Mouse (Mus musculus): ENCODE data around the gene Il10rb.
"Not testable (repeated sequence)": the region's sequence is repeated elsewhere in the genome, so short reads cannot be mapped to it uniquely, and the experiment has no call there.

Il10rb gene

GRCm38 (mm10) chr16:91416357-91416756 is 10.4 kb downstream of the Il10rb start:
- no peak for DNase-seq (ENCODE audit: extremely low spot score)

GRCm38 (mm10) chr16:91416938-91417337 is 11.0 kb downstream of the Il10rb start:
- no peak for DNase-seq (ENCODE audit: extremely low spot score)

GRCm38 (mm10) chr16:91418531-91418930 is 12.6 kb downstream of the Il10rb start:
- no peak for DNase-seq (ENCODE audit: extremely low spot score)

GRCm38 (mm10) chr16:91425816-91426215 is 19.9 kb downstream of the Il10rb start:
- no peak for DNase-seq (ENCODE audit: extremely low spot score)

- no peak for DNase-seq (ENCODE audit: extremely low spot score)
These were observed 20.6 kb downstream of the Il10rb start for GRCm38 (mm10) chr16:91426586-91426985.

- no peak for DNase-seq (ENCODE audit: extremely low spot score)
These were observed 21.5 kb downstream of the Il10rb start for GRCm38 (mm10) chr16:91427461-91427860.

GRCm38 (mm10) chr16:91428259-91428865 is 22.4 kb downstream of the Il10rb start:
- DNase-seq (ENCODE audit: extremely low spot score): no peak

GRCm38 (mm10) chr16:91432720-91433328 is 26.9 kb downstream of the Il10rb start:
- DNase-seq (ENCODE audit: extremely low spot score): no peak

- DNase-seq (ENCODE audit: extremely low spot score): no peak
These were observed 27.5 kb downstream of the Il10rb start for GRCm38 (mm10) chr16:91433329-91433933.

GRCm38 (mm10) chr16:91434119-91434518 is 28.2 kb downstream of the Il10rb start:
- DNase-seq (ENCODE audit: extremely low spot score): no peak

GRCm38 (mm10) chr16:91438081-91438480 is 32.1 kb downstream of the Il10rb start:
- DNase-seq (ENCODE audit: extremely low spot score): no peak

GRCm38 (mm10) chr16:91438599-91438998 is 32.6 kb downstream of the Il10rb start:
- not testable (repeated sequence) for DNase-seq (ENCODE audit: extremely low spot score)

GRCm38 (mm10) chr16:91441366-91441765 is 35.4 kb downstream of the Il10rb start:
- DNase-seq (ENCODE audit: extremely low spot score): no peak

GRCm38 (mm10) chr16:91441811-91442240 is 35.9 kb downstream of the Il10rb start:
- no peak for DNase-seq (ENCODE audit: extremely low spot score)

- no peak for DNase-seq (ENCODE audit: extremely low spot score)
These were observed 36.5 kb downstream of the Il10rb start for GRCm38 (mm10) chr16:91442446-91442845.

GRCm38 (mm10) chr16:91443211-91443611 is 37.2 kb downstream of the Il10rb start:
- DNase-seq (ENCODE audit: extremely low spot score): no peak

GRCm38 (mm10) chr16:91444847-91445246 is 38.9 kb downstream of the Il10rb start:
- DNase-seq (ENCODE audit: extremely low spot score): no peak

- DNase-seq (ENCODE audit: extremely low spot score): no peak
These were observed 39.6 kb downstream of the Il10rb start for GRCm38 (mm10) chr16:91445566-91445965.

- DNase-seq (ENCODE audit: extremely low spot score): no peak
These were observed 41.0 kb downstream of the Il10rb start for GRCm38 (mm10) chr16:91446778-91447511.

GRCm38 (mm10) chr16:91447512-91447900 is 41.5 kb downstream of the Il10rb start:
- no peak for DNase-seq (ENCODE audit: extremely low spot score)

- DNase-seq (ENCODE audit: extremely low spot score): no peak
These were observed 42.1 kb downstream of the Il10rb start for GRCm38 (mm10) chr16:91448088-91448487.

GRCm38 (mm10) chr16:91448895-91449294 is 42.9 kb downstream of the Il10rb start:
- DNase-seq (ENCODE audit: extremely low spot score): no peak
